Mouse (Mus musculus): ENCODE measurements at regions not wholly inside any gene's neighbourhood (a gene's known extent, or its start where the extent isn't known, plus 50 kb on each side); places are given as distances from the start of the nearest gene placed in this dataset.

- no peak for TF ChIP-seq CTCF (IDR thresholded peaks at IDR 0.05; ENCODE audit: borderline replicate concordance, insufficient read depth, low read depth, low read length)
- no peak for TF ChIP-seq POLR2A (IDR thresholded peaks at IDR 0.05; ENCODE audit: borderline replicate concordance, insufficient read depth, low read length)
These were observed 205.2 kb upstream of the Adra1b start for GRCm38 (mm10) chr11:44106231-44106630.
